27 mouse cellular contexts compared by ENCODE assay signal in the genomic region with DNA sequence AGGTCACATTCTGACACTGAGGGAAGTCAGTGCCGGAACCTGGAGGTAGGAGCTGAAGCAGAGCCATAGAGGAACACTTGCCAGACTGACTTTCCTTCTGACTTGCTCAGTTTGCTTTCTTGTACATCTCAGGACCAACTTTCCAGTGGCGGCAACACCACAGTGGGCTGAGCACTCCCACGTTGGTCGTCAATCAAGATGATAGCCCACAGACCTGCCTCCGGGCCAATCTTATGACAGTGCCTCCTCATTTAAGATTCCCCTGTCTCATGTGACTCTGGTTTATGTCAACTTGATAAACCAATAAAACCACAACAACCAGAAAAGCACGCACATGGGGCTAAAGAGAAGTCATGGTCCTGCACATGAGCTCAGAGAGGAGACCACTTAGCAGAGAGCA. TPM values are rescaled to one million over a fixed set of nuclear protein-coding genes. Genes with fewer than 3 reads are reported as not detected.
"Had no signal": no experiment of that assay in that cellular context is flagged by ENCODE, and none has a peak within 500 bp of the region (broad histone marks: within the 10 kb centered on the region; RNA-seq: fewer than 3 reads in every experiment).

No protein-coding gene starts in this region.

RNA-seq across cellular contexts. Expression of gene Tcp10c, which starts 52.3 kb away (rescaled TPM):
- total RNA-seq: gastrocnemius, adult 2 months; gastrocnemius, postnatal 10 days; gastrocnemius, postnatal 25 days; gastrocnemius, postnatal 4 days; granulocyte monocyte progenitor cell, adult 5-6 weeks; heart, adult 2 months; heart, postnatal 14 days; heart, postnatal 36 days; hematopoietic stem cell, adult 5-6 weeks; hindbrain, postnatal 0 days; left cerebral cortex, adult 2 months; left cerebral cortex, postnatal 14 days; liver, adult 2 months had no signal
- polyA plus RNA-seq: frontal cortex, adult 2 months; heart, embryonic 11.5 days; heart, embryonic 14.5 days; heart, postnatal 0 days; hindbrain, embryonic 11.5 days; hindbrain, postnatal 0 days; intestine, embryonic 15.5 days; intestine, postnatal 0 days; kidney, embryonic 14.5 days; limb, embryonic 10.5 days; limb, embryonic 13.5 days; limb, embryonic 15.5 days; liver, adult 2 months; liver, embryonic 12.5 days; liver, embryonic 14.5 days; liver, embryonic 16.5 days had no signal
